ENCODE assay signal across 13 mouse cellular contexts in genomic region chr13:90679162-90680010, GRCm38 (mm10).
"Had no signal": no experiment of that assay in that cellular context is flagged by ENCODE, and none has a peak within 500 bp of the region (broad histone marks: within the 10 kb centered on the region; RNA-seq: fewer than 3 reads in every experiment).

No protein-coding gene starts in this region.

- H3K27ac ChIP-seq: liver, embryonic 14.5 days; midbrain, embryonic 13.5 days; neural tube, embryonic 12.5 days had no signal

- H3K4me1 ChIP-seq: midbrain, embryonic 13.5 days; neural tube, embryonic 12.5 days had no signal

- H3K36me3 ChIP-seq: midbrain, embryonic 13.5 days; neural tube, embryonic 12.5 days had no signal

- H3K4me3 ChIP-seq: midbrain, embryonic 13.5 days; neural tube, embryonic 12.5 days had no signal

- H3K4me2 ChIP-seq: midbrain, embryonic 13.5 days; neural tube, embryonic 12.5 days had no signal

- ATAC-seq: midbrain, embryonic 13.5 days had no signal

- DNase-seq: kidney, adult 8-10 months; kidney, postnatal 4 days; left cerebral cortex, postnatal 4 days; lung, adult 18-20 months; lung, postnatal 36 days; retina, postnatal 1 day; right cerebral cortex, postnatal 4 days; spleen, adult 18-20 months; thymus, adult 18-20 months; thymus, postnatal 14 days had no signal

- H3K27me3 ChIP-seq: midbrain, embryonic 13.5 days; neural tube, embryonic 12.5 days had no signal

- H3K9ac ChIP-seq: liver, embryonic 14.5 days; midbrain, embryonic 13.5 days; neural tube, embryonic 12.5 days had no signal

- H3K9me3 ChIP-seq: midbrain, embryonic 13.5 days; neural tube, embryonic 12.5 days had no signal
